Mouse (Mus musculus): ENCODE data around the gene Itgb1bp1.

Itgb1bp1 gene

DNA sequence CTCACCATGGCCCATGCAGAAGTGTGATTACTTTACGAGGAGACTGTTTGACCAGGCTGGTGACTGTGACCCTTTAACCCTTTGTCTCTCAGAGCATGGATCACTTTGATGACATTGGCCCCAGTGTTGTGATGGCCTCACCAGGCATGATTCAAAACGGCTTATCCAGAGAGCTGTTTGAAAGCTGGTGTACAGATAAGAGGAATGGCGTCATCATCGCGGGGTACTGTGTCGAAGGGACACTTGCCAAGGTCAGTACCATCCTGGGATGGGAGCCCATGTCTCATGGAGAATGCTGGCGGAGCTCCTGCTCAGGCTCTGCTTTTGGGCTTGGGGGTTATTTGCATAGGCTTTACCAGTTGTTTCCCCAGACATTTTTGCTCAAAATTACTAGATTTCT, 15.2 kb upstream of the Itgb1bp1 start:
- peak in 1 of 2 experiments; percentile 25 for DNase-seq

DNA sequence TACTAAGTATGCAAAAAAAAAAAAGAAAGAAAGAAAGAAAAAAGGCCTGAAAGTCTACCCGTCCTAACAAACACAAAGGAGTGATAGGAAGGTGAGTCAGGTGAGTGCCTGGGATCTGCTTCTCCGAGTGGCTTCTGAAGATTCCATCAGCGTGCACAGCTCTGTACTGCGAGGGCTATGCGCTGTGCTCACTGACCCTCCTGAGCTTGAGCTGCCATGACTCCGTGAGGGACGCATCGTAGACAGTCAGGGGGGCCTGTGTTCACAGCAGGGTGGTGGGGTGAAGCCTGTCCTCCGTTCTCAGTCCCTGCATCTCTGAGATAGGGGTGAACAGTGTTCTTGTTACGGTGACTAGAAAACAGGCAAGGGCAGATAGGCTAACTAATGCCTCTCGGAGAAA, 12.8 kb upstream of the Itgb1bp1 start:
- DNase-seq, result no peak

DNA sequence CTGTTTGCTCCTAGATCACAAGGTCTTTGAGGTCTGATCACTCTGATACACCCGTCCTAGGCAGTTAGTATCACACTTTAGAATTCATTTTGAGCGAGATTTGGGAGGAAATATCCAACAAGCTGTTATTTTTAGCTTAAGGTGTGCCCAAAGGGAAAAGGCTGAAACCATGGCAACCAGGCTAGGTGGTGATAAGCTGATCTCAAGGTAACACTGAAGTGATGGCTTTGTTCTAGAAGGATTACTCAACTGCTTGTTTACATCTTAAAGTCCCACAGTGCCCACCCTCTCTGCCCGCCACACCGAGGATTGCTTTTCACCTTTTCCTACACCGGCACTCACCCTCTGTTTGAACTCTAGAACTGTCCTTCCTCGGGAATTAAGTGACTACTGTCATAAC, 3.6 kb upstream of the Itgb1bp1 start:
- DNase-seq, result no peak

DNA sequence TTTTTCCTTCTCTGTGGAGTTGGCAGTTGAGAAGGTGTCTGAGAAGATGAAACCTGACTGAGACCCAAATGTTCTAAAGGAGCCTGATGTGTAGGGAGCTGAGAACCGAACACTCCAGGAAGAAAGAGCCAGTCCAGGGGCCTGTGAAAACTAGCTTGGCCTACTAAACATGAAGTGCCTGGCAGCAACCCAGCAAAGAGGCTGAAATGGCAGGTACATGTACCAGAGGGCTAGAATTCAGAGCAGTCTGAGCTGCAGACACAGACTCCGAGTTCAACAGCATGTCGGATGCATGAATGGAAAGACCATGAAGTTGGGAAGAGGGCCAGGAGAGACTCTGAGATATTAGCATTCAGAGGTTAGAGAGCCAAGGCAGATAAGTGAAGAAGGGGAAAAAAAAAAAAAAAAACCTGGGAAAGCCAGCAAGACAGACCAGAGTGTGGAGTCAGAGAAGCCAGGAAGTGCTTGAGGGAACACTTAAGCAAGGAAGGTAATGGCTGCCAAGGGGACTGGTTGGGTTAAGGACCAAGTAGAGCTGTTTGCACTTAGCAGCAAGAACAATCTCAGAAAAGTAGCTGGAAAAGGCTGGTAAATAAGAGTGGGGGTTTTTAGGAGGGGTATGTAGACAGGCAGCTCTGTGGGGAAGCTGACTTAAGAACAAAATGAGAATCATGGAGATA, 2.8 kb upstream of the Itgb1bp1 start:
- peak in 1 of 2 experiments; percentile 17 for DNase-seq

DNA sequence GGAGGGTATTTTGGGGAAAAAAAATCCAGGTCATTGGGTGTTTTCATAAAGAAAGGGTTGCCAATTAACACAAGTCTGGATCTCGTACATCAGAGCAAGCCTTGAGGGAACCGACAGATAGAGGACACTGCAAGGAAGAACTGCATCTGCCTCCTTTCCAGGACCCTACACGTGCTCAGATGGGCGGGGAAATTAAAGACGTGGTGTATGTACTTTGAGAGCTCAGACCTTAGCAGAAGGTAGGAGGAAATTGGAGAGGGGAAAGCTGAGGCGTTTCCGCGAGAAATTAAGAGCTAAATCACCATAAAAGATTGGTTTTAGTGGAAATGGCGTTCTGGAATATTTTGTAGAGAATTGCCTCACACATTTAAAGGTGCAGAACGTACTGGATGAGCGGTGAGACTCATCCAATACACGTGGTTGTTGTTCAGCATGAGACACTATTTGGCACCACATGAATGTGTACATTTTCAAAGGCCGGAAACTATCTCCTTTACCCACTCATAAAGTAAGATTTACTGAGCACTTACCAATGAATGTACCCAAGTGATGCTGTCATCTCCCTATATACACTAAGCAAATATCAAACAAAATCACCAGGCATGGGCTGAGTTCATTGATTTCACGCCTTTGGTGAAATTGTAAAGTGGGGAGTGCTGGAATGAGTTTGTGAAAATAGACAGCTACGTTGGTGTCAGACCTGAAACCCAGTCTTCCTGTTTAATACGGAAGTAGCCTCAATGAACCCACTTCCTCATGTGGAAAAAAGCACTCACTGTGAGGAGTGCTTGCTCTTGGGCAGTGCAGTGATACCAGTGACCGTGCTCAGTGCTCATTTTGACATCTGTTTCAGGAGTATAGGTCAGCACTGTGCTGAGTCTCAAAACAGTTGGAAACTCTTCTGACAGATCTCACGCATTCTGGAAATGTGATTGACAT, 897 bp upstream of the Itgb1bp1 start:
- peak; percentile 37 to 39 for DNase-seq

DNA sequence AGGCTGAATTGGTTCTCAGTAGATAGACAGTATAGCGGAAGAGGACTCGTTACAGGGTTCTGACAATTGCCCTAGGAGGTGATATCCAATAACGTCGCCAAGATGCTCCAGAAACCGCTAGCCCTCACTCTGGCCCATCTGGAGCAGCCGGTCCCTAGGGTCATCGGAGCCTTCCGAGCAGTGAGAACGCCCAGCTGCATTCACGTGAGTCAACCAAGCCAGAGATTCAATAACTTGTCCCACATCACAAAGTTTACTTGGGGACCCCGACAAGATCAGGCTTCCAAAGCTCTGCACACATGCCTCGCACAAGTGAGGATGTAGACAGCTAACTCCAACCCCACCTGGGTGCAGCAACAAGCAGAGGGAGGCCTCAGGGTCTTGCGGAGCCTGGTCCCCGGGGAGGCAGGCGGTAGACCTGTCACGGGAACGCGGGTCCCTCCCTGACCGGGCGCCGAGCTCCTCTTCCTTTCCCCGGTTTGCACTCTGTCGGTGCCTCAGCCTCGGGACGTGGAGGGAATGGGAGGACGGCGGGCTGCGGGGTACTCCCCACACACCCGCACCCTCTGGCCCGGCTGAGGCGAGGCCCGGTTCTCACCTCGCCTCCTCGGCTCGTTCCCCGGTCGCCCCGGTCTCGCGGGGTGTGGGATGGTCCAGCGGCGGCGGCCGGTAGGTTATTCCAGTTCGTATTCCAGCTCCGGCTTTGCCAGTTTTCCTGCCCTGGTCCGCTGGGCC, 409 bp downstream of the Itgb1bp1 start:
- no peak for DNase-seq

DNA sequence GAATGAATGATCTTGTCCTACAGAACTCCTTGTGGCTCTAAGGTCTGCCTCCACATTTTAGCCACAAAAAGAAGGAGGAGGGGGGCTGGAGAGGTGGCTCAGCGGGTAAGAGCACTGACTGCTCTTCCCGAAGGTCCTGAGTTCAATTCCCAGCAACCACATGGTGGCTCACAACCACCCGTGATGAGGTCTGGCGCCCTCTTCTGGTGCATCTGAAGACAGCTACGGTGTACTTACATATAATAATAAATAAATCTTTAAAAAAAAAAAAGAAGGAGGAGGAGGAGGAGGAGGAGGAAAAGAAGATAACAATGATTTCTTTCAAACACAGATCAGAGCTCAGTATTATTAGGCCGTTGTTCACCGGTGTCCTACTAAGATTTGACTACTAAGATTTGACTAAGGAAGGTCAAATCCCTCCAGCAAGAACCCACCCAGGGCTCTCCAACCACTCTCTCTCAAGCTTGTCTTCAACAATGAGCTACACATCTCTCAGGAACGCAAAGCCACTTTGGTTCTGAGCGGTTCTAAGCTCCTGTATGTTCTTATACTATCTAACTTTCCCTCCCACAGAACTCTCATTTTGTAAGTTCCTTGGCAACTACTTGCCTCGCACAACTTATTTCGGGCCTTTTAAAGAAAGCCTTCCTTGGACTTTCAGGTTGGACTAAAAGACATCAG, 1.2 kb downstream of the Itgb1bp1 start, which contains the start of gene Cpsf3:
Gene Cpsf3, plus strand, starts transcription at position 631 of the 681 bp plus-strand sequence.
- no peak for DNase-seq

DNA sequence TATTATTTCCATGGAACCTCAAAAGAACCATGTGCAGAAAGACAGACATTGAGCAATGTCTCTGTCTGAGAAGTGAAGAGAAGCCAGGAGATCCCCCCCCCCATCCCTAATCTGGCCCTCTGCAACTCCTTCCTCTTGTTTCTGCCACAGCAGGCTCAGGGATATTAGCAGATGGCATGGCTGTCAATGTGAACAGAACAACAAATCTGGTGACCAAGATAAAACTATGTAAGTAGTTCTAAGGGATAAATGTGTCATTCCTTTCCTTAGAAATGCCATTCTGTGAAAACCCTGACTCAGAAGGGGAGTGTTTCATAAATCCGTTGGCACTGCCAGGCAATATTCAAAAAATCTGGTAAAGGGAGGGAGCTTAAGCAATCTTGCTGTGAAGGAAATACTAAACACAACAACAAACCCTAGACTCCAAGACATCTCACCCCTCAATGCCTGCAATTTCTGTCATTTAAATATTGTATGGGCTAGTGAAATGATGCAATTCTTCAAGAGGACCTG, 8.7 kb downstream of the Itgb1bp1 start:
- DNase-seq, result no peak

DNA sequence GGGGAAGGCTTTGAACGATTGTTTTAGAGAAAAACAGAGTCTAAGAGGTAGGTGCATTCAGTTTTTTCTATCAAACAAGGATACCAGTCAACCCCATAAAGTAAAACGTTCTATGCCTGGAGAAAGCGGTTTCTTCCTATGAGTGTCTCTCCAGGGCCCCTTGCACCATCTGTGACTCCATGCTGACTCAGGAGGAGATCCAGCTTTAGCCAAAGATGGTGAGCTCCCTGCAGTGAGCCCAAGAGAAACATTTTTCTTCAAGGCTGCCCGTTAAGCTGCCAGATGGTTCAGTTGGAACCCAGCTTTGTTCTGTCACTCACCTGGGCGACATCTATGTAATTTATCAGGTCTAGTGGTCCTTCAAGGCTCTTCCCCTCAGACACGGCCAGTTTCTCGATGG, 11.6 kb downstream of the Itgb1bp1 start:
- DNase-seq, result no peak

DNA sequence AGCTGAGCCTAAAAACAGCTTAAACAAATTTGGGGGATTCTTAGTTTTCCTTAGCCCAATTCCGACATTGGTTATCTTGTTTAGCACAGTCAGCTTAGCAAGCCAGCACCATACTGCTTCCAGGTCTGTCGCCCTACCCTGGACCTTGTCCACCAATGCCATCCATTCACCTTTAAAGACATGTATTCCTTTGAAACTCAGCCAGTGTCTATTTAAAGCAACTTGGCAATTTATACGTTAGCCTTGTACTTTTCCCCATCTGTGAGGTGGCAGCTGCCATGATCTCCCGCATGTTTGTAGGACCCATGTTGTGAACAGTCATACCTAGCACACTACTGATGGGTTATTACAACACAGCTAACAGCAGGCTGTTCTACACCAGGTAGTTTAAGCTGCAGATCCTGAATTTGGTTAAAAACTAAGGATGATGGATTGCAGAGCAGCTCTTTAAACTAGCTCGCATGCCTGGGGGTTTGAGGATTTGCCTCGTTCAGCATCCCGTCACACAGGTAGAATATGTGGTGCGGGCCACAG, 17.9 kb downstream of the Itgb1bp1 start:
- no peak for DNase-seq

DNA sequence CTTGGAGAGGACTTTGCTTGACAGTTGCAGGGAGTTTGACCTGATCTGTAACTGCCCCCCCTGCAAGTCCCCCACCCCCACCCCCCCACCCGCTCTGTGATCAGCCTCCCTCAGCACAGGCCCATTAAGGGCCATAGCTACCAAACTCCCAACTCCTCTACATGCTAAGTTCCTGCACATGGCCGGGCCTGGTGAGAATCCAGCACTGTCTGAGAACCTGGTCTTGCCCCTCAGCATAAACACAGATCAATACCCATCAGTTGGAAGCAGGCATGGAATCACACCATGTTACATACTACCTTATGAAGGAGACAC, 19.3 kb downstream of the Itgb1bp1 start:
- DNase-seq, result no peak

DNA sequence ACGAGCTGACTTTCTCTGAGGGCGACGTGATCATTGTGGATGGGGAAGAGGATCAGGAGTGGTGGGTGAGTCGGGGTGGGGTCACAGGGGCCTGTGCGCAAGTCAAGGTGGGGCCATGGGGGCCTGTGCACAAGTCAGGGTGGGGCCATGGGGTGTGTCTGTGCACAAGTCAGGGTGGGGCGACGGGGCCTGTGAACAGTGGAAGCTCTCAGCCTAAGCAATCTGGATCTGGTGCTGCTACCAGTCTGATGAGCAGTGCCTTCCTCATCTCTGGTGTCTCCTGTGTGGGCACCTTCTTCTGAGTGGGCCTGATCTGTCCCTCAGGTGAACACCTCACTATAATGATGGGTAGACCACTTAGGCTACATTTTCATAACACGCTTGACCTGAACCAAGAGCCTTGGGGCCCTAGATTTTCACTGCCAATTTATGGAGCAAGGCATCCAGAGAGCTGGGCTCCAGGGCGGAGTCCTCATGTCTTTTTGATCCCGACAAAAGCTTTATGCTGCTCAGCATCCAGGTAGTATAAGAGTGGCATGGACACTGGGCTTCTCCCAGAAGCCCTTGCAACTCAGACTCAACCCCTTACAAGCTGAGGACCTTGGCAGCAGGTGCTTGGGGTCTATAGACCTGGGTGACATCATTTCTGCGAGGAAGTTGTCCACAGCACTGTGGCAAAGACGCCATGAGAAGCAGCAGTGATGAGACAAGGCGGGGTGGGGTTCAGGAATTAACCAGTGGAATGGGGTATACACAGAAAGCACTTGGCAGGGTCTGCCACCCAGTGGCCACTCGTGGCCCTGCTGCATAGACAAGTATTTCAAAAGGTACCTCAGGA, 19.9 kb downstream of the Itgb1bp1 start:
- peak; percentile 70 to 84 for DNase-seq

DNA sequence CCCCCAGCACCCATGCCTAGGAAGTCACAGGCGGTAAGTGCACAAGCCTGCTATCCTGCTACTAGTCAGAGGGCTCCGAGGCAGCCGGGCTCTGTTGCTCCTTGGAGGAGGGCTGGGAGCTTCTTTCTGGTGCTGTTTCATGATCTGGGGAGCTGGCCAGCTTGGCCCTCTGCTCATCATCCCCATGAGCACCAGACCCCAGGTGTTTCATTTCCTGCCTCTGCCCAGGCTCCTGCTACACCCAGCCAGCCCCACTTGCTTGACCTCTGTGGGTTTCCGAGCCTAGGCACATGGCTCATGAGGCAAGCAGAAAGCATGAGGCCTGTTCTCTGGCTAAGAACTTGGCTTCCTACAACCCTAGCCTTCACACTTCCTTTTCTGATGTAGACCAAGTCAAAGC, 20.6 kb downstream of the Itgb1bp1 start:
- no peak for DNase-seq

DNA sequence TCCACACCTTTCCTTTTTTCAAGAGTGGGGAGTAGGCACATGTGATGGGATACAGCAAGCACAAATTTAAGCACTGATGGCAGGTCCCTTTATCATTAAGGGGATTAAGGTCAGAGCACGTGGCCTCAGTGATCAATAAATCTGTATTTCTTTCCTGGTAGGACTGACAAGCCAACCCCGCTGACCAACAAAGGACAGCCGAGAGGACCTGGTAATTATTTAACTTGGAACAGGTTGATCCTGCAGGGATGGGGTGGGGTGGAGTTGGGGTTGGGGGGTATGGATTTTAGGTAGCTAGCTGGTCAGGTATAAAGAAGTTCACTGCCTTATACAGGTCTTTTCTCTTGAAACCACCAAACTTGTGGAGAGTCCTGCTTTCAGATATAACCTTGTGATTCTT, 21.1 kb downstream of the Itgb1bp1 start:
- no peak for DNase-seq

DNA sequence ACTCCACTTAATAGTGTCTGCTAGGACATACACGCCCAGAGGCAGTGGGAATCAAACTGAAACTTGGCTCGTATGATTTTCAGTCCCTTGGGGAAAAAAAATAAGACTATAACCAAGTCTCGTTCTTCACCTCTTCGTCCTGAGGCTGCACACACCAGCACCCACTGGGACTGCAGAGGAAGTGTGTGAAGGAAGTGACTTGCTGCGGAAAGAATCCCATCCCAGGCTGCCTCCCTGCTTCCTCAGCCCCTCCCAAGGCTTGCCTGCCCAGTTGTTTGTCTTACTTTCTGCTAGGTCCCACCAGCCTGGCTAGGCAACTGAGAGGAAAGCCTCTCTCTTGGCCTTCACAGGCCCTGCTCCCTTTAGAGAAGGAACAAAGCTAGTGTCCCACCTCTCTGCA, 21.8 kb downstream of the Itgb1bp1 start:
- DNase-seq, result peak; percentile 66 to 78

DNA sequence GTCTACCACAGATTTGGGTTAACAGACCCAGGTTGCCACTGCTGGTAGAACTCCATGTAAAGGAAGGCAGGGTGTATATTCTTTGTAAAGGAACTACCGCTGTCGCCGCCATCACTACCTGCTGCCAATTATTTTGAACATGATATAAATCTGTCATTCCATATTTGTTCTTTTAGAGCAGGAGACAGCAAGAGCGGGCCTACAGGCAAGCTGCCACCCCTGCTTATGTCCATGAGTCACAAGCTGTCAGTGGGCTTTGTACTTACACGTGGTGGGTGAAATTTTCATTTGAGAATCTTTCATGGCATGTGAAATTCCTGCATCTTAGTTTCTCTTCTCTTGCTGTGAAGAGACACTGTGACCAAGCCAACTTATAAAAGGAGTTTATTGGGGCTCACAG, 22.8 kb downstream of the Itgb1bp1 start:
- DNase-seq, result no peak

DNA sequence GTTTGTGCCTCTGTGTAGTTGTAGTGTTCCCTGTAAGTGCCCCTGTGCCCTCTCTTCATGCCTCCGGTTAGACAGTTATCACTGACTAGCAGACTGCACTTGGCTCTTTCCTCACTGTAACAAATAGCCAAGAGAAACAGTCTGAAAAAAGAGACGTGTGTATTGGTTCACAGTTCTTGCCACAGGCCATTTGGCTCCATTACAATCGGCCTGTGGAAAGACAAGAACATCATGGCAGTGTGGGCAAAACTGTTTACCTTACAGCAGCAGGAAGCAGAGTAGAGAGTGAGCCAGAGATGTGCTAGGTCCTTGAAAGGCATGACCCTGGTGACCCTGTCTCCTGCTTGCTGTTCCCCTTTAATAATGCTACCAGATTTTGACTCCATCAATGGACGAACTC, 24.6 kb downstream of the Itgb1bp1 start:
- DNase-seq, result peak in 1 of 2 experiments; percentile 11

DNA sequence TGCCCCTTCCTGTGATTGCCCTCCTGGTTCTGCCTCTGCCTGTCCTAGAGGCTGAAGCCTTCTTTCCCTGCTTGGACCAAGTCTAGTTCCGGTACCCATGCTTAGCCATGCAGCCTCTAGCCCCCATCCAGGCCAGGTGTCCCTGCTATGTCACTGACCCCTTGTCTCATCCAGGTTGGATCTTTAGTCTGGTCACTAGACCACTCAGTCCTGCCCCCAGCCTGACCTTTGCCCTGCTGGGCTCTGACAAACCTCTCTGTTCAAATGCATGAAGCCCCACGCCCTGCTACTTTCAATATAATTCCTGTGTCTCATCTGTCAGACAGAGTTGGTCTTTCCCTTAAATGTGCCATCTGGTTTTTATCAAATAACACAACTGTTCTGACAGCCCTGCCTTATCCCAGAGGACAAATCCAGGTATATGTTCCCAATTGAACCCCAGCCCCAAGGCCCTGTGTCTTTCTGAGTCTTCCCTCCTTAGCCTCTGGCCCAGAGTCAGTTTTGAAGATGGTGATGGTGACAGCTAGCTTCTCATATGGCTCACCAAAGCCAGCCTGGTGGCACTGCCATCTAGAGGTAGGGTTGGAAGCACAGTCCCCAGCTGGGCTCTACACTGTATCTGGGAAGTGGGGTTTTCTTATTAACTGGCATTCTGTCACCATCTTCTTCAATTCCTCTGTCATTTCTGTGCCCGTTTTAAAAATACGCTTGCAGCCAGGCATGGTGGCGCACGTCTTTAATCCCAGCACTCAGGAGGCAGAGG, 25.4 kb downstream of the Itgb1bp1 start:
- peak; percentile 24 to 62 for DNase-seq

DNA sequence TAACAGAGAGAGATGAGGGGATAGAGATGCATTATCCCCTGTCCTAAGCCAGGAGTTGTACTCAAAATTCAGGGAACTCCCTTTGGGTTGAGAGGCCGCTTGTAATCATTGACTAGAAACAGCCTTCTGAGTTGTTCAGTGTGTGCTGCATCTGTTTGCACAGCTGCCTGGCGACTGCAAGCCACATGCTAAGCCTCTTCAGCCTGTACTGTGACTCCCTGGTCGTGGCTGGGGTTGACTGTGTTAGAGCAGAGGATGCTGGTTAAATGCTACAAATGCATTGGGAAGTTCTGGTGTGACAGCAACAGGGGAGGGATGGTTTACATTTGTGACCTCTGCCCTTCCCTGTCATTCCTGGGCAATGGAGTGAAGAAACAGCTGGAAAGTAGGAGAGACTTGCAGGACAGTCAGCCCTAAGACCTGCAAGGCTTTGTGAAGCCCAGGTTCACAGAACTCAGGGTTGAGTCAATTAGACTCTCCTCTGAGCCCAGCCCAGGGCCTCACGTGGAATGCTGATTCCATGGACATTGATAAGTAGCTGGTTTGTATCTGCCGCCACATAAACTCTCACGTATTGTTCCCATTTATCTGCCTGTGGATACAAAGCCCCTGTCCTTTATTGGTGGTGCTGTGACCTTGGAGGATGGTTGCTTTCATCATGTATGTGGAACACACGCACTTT, 38.2 kb downstream of the Itgb1bp1 start:
- no peak for DNase-seq

DNA sequence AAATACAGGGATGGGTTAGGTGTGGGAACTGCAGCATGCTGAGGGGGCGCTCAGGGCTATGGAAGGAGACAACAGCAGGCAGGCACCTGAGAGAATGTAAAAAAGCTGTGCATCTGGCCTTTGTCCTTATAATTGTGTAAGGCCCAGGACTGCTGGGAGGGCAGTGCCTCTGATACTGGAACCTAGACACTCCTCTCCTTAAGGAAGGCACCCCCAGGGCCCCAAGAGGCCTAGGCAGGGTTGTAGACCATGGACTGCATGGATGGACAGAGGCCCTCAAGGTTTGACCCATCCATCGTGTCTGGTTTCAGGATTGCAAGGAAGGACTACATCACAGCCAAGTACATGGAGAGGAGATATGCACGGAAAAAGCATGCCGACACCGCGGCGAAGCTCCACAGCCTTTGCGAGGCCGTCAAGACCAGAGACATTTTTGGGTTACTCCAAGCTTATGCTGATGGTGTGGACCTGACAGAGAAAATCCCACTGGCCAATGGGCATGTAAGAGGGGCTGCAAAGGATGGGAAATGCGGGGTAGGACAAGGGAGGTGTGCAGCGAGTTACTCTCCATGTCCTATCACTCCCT, 41.6 kb downstream of the Itgb1bp1 start:
- no peak for DNase-seq

All from kidney, postnatal 36 days (tissue).